Mouse (Mus musculus) C2C12 (cell line): ENCODE results near the gene Snx29. TPM values are rescaled to one million over a fixed set of nuclear protein-coding genes. Genes with fewer than 3 reads are reported as not detected.
A peak's percentile ranks its signal among the peaks of the same experiment; 100 is the strongest.

ENCODE experiments used
- H3K27me3 ChIP-seq: one replicate; pipeline ENCODE4 v1.6.1; 2011; ENCODE audit not compliant: control insufficient read depth, insufficient read depth, insufficient read length
- H3K36me3 ChIP-seq: one replicate; pipeline ENCODE4 v1.6.1; 2011; ENCODE audit not compliant: control insufficient read depth, insufficient read depth
- H3K4me3 ChIP-seq: one replicate; pipeline ENCODE4 v1.5.1; 2011; ENCODE audit warnings: mild to moderate bottlenecking, control low read depth; ENCODE audit not compliant: poor library complexity, insufficient read depth, severe bottlenecking
- H3K79me2 ChIP-seq: one replicate; pipeline ENCODE4 v1.6.1; 2011; ENCODE audit not compliant: control insufficient read depth, insufficient read depth
- H3K79me3 ChIP-seq: one replicate; pipeline ENCODE4 v1.6.1; 2011; ENCODE audit warnings: low read depth, control low read depth
- H3ac ChIP-seq: one replicate; pipeline ENCODE3; 2011; ENCODE audit warnings: low read depth; ENCODE audit not compliant: control insufficient read depth, insufficient read length
- CEBPB ChIP-seq: IDR thresholded peaks from one replicate; pipeline ENCODE4 v1.6.1; 2011; ENCODE audit warnings: low read depth, mild to moderate bottlenecking, control low read depth, moderate library complexity
- CTCF ChIP-seq: IDR thresholded peaks from one replicate; pipeline ENCODE4 v1.5.1; 2011; ENCODE audit not compliant: control insufficient read depth, insufficient read depth, insufficient read length
- FOSL1 ChIP-seq: IDR thresholded peaks from one replicate; pipeline ENCODE4 v1.8.0; 2011; ENCODE audit warnings: mild to moderate bottlenecking, low read length; ENCODE audit not compliant: poor library complexity, insufficient read depth, severe bottlenecking
- MAX ChIP-seq: IDR thresholded peaks from one replicate; pipeline ENCODE4 v1.6.1; 2011; ENCODE audit warnings: mild to moderate bottlenecking, control low read depth
- MYOD1 ChIP-seq: IDR thresholded peaks from one replicate; pipeline ENCODE4 v1.6.1; 2011; ENCODE audit warnings: low read depth; ENCODE audit not compliant: control insufficient read depth, insufficient read length
- MYOG ChIP-seq: IDR thresholded peaks from one replicate; pipeline ENCODE4 v1.6.1; 2011; ENCODE audit not compliant: control insufficient read depth, insufficient read length; ENCODE audit errors: extremely low read depth
- USF1 ChIP-seq: IDR thresholded peaks from one replicate; pipeline ENCODE4 v1.6.1; 2011; ENCODE audit warnings: low read depth, mild to moderate bottlenecking, control low read depth, moderate library complexity
- polyA plus RNA-seq: library from polyadenylated mRNA; unstranded; fragments of >200 nt; fragmentation: generic; extraction: Trizol; gene quantifications from one replicate; pipeline ENCODE4 v1.2.1, GENCODE M21; 2012; ENCODE audit warnings: missing spikeins

The Snx29 gene
- polyA plus RNA-seq, 1 experiment, result 0.62 TPM

- H3K79me2 ChIP-seq, result no peaks in the 10 kb centered on the region
- no peaks in the 10 kb centered on the region for H3K27me3 ChIP-seq
- H3ac ChIP-seq, result no peak overlapping the region
- no peaks in the 10 kb centered on the region for H3K79me3 ChIP-seq
- H3K36me3 ChIP-seq, result no peaks in the 10 kb centered on the region
- no peak overlapping the region for H3K4me3 ChIP-seq
- TF ChIP-seq MYOG (no peak), MYOD1 (peak; percentile 74), USF1 (no peak)
Measured at GRCm38 (mm10) chr16:11729815-11730214, 407.1 kb downstream of the Snx29 start.

- TF ChIP-seq CEBPB, result no peak
- TF ChIP-seq CTCF, result no peak
- TF ChIP-seq MYOD1, result no peak
- TF ChIP-seq FOSL1, result no peak
- TF ChIP-seq MAX, result no peak
- no peak for TF ChIP-seq USF1
- TF ChIP-seq MYOG, result no peak
- Histone ChIP-seq H3ac (no peak overlapping the region), H3K79me3 (no peaks in the 10 kb centered on the region), H3K27me3 (no peaks in the 10 kb centered on the region), H3K36me3 (no peaks in the 10 kb centered on the region), H3K4me3 (no peak overlapping the region), H3K79me2 (no peaks in the 10 kb centered on the region)
Measured at GRCm38 (mm10) chr16:11731014-11731535, 408.4 kb downstream of the Snx29 start.

GRCm38 (mm10) chr16:11738341-11738740, 415.6 kb downstream of the Snx29 start:
- H3K79me3 ChIP-seq, result no peaks in the 10 kb centered on the region
- no peak overlapping the region for H3ac ChIP-seq
- TF ChIP-seq CEBPB (no peak), CTCF (no peak), MYOD1 (no peak), MAX (no peak), USF1 (no peak), FOSL1 (no peak), MYOG (no peak)
- H3K79me2 ChIP-seq, result no peaks in the 10 kb centered on the region
- H3K27me3 ChIP-seq, result no peaks in the 10 kb centered on the region
- no peaks in the 10 kb centered on the region for H3K36me3 ChIP-seq
- no peak overlapping the region for H3K4me3 ChIP-seq

- TF ChIP-seq USF1 (no peak), MYOD1 (no peak), FOSL1 (no peak), MAX (no peak)
- no peaks in the 10 kb centered on the region for H3K27me3 ChIP-seq
- H3K4me3 ChIP-seq, result no peak overlapping the region
- H3K36me3 ChIP-seq, result no peaks in the 10 kb centered on the region
- no peaks in the 10 kb centered on the region for H3K79me3 ChIP-seq
- no peaks in the 10 kb centered on the region for H3K79me2 ChIP-seq
- no peak overlapping the region for H3ac ChIP-seq
Measured at GRCm38 (mm10) chr16:11741951-11742350, 419.2 kb downstream of the Snx29 start.

- Histone ChIP-seq H3ac (no peak overlapping the region), H3K36me3 (no peaks in the 10 kb centered on the region), H3K4me3 (no peak overlapping the region), H3K27me3 (no peaks in the 10 kb centered on the region), H3K79me2 (no peaks in the 10 kb centered on the region), H3K79me3 (no peaks in the 10 kb centered on the region)
- TF ChIP-seq MYOD1, result no peak
- no peak for TF ChIP-seq CEBPB
- no peak for TF ChIP-seq FOSL1
- no peak for TF ChIP-seq CTCF
- TF ChIP-seq MAX, result no peak
- no peak for TF ChIP-seq USF1
- no peak for TF ChIP-seq MYOG
Measured at GRCm38 (mm10) chr16:11742351-11742750, 419.6 kb downstream of the Snx29 start.

GRCm38 (mm10) chr16:11743013-11743412, 420.3 kb downstream of the Snx29 start:
- Histone ChIP-seq H3K79me3 (no peaks in the 10 kb centered on the region), H3K79me2 (no peaks in the 10 kb centered on the region), H3K27me3 (no peaks in the 10 kb centered on the region), H3K36me3 (no peaks in the 10 kb centered on the region), H3K4me3 (no peak overlapping the region), H3ac (no peak overlapping the region)
- TF ChIP-seq CEBPB (no peak), FOSL1 (no peak), MAX (no peak), CTCF (no peak), USF1 (no peak), MYOD1 (no peak), MYOG (no peak)
